Mouse (Mus musculus) lung, adult 2 months (tissue): ENCODE measurements around the gene March2.

Experiments
- CTCF ChIP-seq: fragments of 200-500 bp; IDR thresholded peaks from 2 replicates; pipeline ENCODE4 v1.5.1; 2011; ENCODE audit warnings: mild to moderate bottlenecking, low read length, control low read depth; ENCODE audit not compliant: insufficient read depth
- POLR2A ChIP-seq: fragments of 200-500 bp; IDR thresholded peaks from 2 replicates; pipeline ENCODE4 v1.6.1; 2011; ENCODE audit warnings: low read depth, mild to moderate bottlenecking, control low read depth, low read length, borderline replicate concordance; ENCODE audit errors: extremely low read depth

DNA sequence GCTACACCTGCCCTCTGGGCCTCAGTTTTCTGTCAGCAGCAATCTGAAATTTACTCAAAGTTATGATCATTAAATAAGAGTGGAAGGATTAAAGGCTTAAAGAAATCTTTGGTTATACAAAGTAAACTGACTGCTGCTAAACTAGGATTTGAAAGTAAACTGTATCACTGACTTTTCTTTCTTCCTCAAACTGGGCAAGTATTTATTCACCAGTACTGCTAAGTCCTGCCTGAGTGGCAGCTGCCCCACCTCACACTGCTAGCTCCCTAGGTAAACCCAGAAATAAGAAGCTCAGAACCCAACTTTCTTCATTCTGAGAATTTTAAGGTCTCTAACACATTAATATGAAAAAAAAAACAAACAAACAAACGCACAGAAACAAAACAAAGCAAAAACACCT is 44.6 kb downstream of the March2 start:
- TF ChIP-seq CTCF, result no peak
- no peak for TF ChIP-seq POLR2A
